Mouse (Mus musculus) thymus, postnatal 10 days (tissue): ENCODE results near the gene Ogn.

Experiments
- DNase-seq, 2 experiments: peaks; one replicate each; pipeline ENCODE4 v3.0.0; 2021; ENCODE audit warnings: low spot score in 2 of 2

Ogn gene

DNA sequence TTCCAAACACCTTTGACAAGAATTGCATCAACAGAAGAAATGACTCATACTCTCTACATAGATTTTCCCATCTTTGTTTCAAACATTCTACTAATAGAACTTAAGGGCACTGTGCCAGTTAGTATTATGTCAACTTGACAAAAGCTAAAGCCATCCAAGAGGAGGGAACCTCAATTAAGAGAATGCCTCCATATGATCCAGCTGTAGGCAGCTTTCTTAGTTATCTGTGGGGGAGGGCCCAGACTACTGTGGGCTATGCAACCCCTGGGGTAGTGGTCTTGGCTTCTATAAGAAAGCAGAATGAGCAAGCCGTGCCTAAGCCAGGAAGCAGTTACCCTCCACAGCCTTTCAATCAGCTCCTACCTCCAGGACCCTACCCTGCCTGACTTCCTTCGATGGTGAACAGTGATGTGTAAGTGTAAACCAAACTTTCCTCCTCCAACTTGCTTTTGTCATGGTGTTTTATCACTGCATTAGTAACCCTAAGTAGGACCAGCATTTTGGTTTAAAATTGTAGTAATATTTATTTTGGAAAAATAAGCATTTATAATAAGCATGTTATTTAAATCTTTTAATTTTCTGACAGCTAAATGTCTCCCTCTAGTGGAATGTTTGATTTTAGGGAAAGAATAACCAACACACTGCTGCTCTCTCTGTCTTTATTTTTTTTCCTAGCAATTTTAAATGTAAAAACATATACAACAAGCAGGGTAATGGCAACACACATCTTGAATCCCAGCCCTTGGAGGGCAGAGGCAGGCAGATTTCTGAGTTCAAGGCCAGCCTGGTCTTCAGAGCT, 37.1 kb downstream of the Ogn start:
- no peak for DNase-seq

DNA sequence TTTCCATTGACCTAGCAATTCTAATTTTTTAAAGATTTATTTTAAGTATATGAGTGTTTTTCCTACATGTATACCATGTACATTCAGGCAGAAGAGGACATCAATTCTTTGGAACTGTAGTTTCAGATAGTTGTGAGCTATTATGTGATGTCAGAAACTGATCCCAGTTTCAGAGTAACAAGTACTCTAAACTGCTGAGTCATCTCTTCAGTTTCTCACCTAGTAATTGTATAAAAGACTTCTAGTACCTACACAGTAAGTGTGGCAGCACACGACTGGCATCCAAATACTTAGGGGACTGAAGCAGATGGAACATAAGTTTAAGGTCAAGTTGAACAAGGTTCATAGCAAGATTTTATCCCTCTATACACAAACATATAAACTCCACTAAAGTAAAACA, 38.2 kb downstream of the Ogn start:
- no peak for DNase-seq

DNA sequence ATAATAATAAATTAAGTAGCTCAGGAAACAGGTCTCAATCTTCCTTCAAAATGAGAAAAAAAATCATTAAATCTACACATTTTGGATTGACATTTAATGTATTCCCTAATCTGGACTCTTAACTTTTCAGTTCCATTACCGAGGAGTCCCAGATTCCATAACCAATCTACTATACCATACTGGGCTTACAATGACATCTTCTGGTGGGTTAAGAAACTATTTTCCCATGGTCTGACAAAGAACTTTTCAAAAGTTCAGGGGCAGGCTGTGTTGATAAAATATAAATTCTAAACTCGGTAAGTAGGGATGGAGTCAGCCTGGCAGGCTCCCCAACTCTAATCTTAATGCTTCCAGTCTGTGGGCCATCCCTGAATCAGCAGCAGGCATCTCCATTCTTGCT, 43.3 kb downstream of the Ogn start:
- no peak for DNase-seq

- DNase-seq: no peak
These were observed 44.0 kb downstream of the Ogn start for GRCm38 (mm10) chr13:49651781-49652351.

DNA sequence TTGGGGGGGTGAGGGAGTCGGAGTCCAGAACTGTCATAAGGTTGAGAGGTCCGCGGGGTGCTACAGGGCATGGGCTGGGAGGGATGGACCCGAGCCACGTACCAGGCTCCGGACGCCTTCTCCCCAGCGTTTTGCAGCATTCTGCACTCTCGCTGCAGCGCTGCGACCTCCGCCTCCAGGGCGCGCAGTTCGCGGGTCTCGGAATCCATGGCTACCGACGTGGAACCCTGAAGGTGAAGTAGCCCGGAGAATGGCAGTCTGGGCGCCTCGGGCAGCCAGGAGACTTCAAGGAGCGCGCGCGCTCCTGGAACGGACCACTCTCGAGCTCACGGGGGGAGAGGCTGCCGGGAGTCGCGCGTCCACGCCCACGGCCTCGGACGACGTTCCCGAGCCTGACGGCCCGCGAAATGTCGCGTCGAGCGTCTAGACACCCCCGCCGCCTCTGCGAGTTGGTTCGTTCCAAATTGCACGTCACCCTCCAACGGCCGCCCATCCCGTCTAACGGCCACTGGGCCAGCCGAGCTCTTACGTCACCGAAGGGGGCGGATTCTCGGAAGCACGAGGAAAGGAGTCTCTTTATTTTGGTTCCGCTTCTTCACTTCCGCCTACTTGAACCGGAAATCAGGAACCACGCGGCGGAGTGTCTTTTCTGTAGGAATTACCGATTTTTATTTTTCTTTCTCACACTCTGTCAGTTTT, 44.8 kb downstream of the Ogn start, which contains the start of the genes Cenpp and Nol8:
TSS of gene Cenpp (minus strand) at position 305 of the 699 bp plus-strand sequence.
TSS of gene Nol8 (plus strand) at position 598 of the 699 bp plus-strand sequence.
- DNase-seq: peak; percentile 99 to 100

DNA sequence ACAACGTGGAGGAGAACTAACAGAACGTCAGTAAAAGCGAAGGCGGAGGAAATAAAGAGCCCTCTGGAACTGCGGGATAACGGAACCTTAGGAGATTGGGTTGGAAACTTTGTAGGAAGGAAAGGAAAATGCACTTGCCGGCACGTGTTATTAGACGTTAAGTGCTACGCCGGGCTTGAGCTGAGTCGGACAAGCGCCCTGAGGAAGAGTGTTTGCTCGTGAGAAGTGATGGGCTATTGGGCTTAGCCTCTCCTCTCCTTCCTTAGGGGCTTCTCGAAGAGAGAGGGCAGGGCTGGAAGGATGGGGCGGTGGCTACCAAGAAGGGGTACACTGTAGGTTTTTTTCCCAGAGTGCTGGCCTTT, 45.3 kb downstream of the Ogn start:
- DNase-seq: peak in 1 of 2 experiments; percentile 35
